Mouse (Mus musculus) olfactory bulb, adult 2 months (tissue): ENCODE results near the gene Birc2. TPM values are rescaled to one million over a fixed set of nuclear protein-coding genes. Genes with fewer than 3 reads are reported as not detected.

Experiments
- H3K27ac ChIP-seq: fragments of 200-500 bp; 2 replicates; pipeline ENCODE4 v1.5.1; 2012; ENCODE audit warnings: low read depth, low read length; ENCODE audit not compliant: insufficient read depth
- H3K4me1 ChIP-seq: fragments of 200-500 bp; 2 replicates; pipeline ENCODE4 v1.6.1; 2012; ENCODE audit warnings: low read length; ENCODE audit not compliant: control insufficient read depth, insufficient read depth
- H3K4me3 ChIP-seq: fragments of 200-500 bp; 2 replicates; pipeline ENCODE4 v1.5.1; 2012; ENCODE audit warnings: mild to moderate bottlenecking, low read depth, low read length, moderate library complexity; ENCODE audit not compliant: insufficient read depth
- CTCF ChIP-seq: fragments of 200-500 bp; IDR thresholded peaks from 2 replicates; pipeline ENCODE4 v1.5.1; 2012; ENCODE audit warnings: low read depth, mild to moderate bottlenecking, low read length, moderate library complexity; ENCODE audit not compliant: insufficient read depth
- POLR2A ChIP-seq: fragments of 200-500 bp; IDR thresholded peaks from 2 replicates; pipeline ENCODE4 v1.6.1; 2012; ENCODE audit warnings: mild to moderate bottlenecking, low read depth, low read length, moderate library complexity; ENCODE audit not compliant: insufficient read depth
- WGBS: fragments of 180-500 bp; shearing (Covaris S2); methylation state at CpG from one replicate; pipeline ENCODE4 v1.1.7; 2018; 5-methylcytosine and 5-hydroxymethylcytosine counted together
- polyA plus RNA-seq: library from polyadenylated mRNA; stranded (reverse); fragments of >200 nt; gene quantifications from 2 replicates; pipeline ENCODE4 v1.2.4, GENCODE M21; 2012; ENCODE audit warnings: low replicate concordance; ENCODE audit not compliant: missing spikeins, insufficient read depth, insufficient read length

Birc2 gene
- polyA plus RNA-seq, 1 experiment = not detected

DNA sequence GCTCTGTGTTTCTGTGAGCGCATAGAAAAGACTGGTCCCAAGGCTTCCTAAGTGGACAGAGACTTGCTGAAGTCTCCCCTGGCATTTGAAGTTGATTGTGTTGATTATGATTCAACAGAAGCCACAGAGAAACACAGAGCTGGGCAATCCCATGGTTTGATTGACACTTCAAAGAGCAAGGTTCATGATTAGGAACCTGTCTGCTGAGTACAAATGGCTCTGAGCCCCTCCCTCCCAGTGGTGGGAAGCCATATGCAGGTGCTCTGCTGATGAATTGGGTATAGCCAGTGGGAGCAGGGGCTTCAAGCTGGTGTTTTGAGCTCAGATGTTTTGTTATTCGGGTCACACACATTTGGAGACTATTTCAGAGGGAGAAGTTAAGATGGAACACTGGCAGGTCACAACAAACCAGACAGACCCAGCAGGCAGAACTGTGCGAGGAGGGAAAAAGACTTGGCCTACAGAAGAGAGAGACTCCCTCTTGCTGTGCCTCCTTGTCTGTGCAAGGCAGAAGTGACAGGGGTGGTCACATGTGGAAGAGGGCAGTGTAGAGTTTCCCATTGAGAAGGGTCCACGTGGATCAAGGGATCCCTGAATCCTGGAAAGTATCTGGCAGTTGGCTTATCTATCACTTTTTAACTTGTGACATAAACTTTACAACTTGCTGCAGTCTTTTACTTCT is 64.0 kb downstream of the Birc2 start:
- Histone ChIP-seq H3K4me1 (peaks cover 8% of the 10 kb centered on the region), H3K27ac (no peak overlapping the region), H3K4me3 (no peak overlapping the region)
- TF ChIP-seq POLR2A (no peak), CTCF (no peak)
- whole genome bisulfite sequencing = 76% methylated on average over 4 of the region's 4 CpGs

- WGBS = 89% methylated on average over 2 of the region's 2 CpGs
- Histone ChIP-seq H3K4me3 (no peak overlapping the region), H3K27ac (no peak overlapping the region), H3K4me1 (peaks cover 14% of the 10 kb centered on the region)
- TF ChIP-seq CTCF = no peak
- TF ChIP-seq POLR2A = no peak
Observed at GRCm38 (mm10) chr9:7772361-7772760, 64.5 kb downstream of the Birc2 start.

- Histone ChIP-seq H3K4me3 (no peak overlapping the region), H3K4me1 (peaks cover 13% of the 10 kb centered on the region), H3K27ac (no peak overlapping the region)
- TF ChIP-seq POLR2A (no peak), CTCF (no peak)
- WGBS = 84% methylated on average over 5 of the region's 5 CpGs
Observed at GRCm38 (mm10) chr9:7769491-7769890, 67.4 kb downstream of the Birc2 start.

DNA sequence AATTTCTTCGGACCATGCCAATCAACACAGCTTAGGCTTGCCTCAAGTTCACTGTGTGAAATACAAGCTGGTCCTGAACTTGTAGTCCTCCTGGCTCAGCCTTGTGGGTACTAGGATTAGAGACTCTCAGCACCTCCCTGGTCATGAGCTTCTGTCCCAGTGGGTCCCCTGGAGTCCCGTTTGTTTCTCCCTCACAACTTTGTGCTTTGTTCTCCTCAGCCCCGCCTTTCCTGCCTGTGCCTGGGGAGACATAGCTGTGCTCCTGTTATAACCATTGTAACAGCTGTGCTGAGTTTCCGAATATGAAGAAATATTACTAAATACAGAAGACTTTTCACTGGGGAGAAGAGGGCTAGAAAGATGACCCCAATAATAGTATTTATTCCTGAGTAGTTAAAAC is 67.8 kb downstream of the Birc2 start:
- Histone ChIP-seq H3K4me3 (no peak overlapping the region), H3K27ac (no peak overlapping the region), H3K4me1 (peaks cover 10% of the 10 kb centered on the region)
- 72% methylated on average over 4 of the region's 4 CpGs for WGBS
- TF ChIP-seq POLR2A (no peak), CTCF (no peak)

Other genes starting within 250 kb of the Birc2 start
- gene Mmp20, start 208.8 kb downstream of the Birc2 start, polyA plus RNA-seq = not detected in 2 replicates
- gene Mmp7, start 145.0 kb downstream of the Birc2 start, polyA plus RNA-seq = not detected in 2 replicates
- gene Tmem123, start 73.0 kb downstream of the Birc2 start, polyA plus RNA-seq = not detected in 2 replicates
- not detected in 2 replicates for gene Birc3, start 36.1 kb upstream of the Birc2 start, polyA plus RNA-seq
- gene Yap1, start 167.5 kb upstream of the Birc2 start, polyA plus RNA-seq = not detected in 2 replicates
- not detected in 2 replicates for gene Cfap300, start 205.8 kb upstream of the Birc2 start, polyA plus RNA-seq